Mouse (Mus musculus) G1E (cell line): ENCODE measurements around the gene Morc2a. TPM values are rescaled to one million over a fixed set of nuclear protein-coding genes. Genes with fewer than 3 reads are reported as not detected.

Experiments used
- ATAC-seq: 2 replicates; pipeline ENCODE4 v1.8.0; 2016; ENCODE audit warnings: mild to moderate bottlenecking; ENCODE audit not compliant: insufficient number of reproducible peaks, poor library complexity, low FRiP score, severe bottlenecking; ENCODE audit errors: extremely low read depth
- DNase-seq: peaks from one replicate; pipeline ENCODE4 v3.0.0; 2012; ENCODE audit warnings: low spot score
- H3K27me3 ChIP-seq: 2 replicates; pipeline ENCODE4 v1.6.1; 2012; ENCODE audit warnings: mild to moderate bottlenecking, low read length, inconsistent platforms; ENCODE audit not compliant: insufficient read depth
- H3K36me3 ChIP-seq: replicated peaks from 2 replicates; pipeline ENCODE3; 2012; ENCODE audit warnings: mild to moderate bottlenecking, inconsistent platforms
- H3K4me1 ChIP-seq: 2 replicates; pipeline ENCODE4 v1.6.1; 2012; ENCODE audit warnings: low read depth, low read length, inconsistent platforms, mixed read lengths; ENCODE audit not compliant: insufficient read depth
- H3K4me3 ChIP-seq: 2 replicates; pipeline ENCODE4 v1.5.1; 2012; ENCODE audit warnings: low read depth, mild to moderate bottlenecking, inconsistent platforms, low read length, moderate library complexity, mixed read lengths
- H3K9me3 ChIP-seq: replicated peaks from 2 replicates; pipeline ENCODE4 v1.6.1; 2012; ENCODE audit warnings: inconsistent platforms
- CTCF ChIP-seq: IDR thresholded peaks from 2 replicates; pipeline ENCODE4 v1.5.1; 2012; ENCODE audit warnings: low read depth, low read length, inconsistent platforms, mixed read lengths
- GATA1 ChIP-seq: IDR thresholded peaks from 2 replicates; pipeline ENCODE4 v1.6.1; 2012; ENCODE audit warnings: borderline replicate concordance, low read length, inconsistent platforms, mixed read lengths
- GATA2 ChIP-seq: IDR thresholded peaks from 2 replicates; pipeline ENCODE4 v1.6.1; 2012; ENCODE audit warnings: low read depth, low read length, inconsistent platforms, borderline replicate concordance
- POLR2AphosphoS5 ChIP-seq: IDR thresholded peaks from 2 replicates; pipeline ENCODE4 v1.6.1; 2012; ENCODE audit warnings: low read depth, low read length, inconsistent platforms; ENCODE audit not compliant: insufficient replicate concordance
- TAL1 ChIP-seq: conservative IDR thresholded peaks from 2 replicates; pipeline ENCODE4 v1.6.1; 2012; ENCODE audit warnings: low read depth, low read length, inconsistent platforms, mixed read lengths
- polyA plus RNA-seq: library from polyadenylated mRNA; stranded (reverse); fragments of >175 nt; gene quantifications from 2 replicates; pipeline ENCODE4 v1.2.3, GENCODE M21; 2012
- total RNA-seq, 2 experiments: library from RNA; stranded (forward) in 1 of 2; stranded (reverse) in 1 of 2; fragments of 200-1000 nt in 1 of 2; fragments of >200 nt in 1 of 2; fragmentation: Nextera tagmentation in 1 of 2; gene quantifications; 2 replicates each; pipeline ENCODE4 v1.2.3; 2014 to 2017

Morc2a gene
- total and polyA plus RNA-seq, 3 experiments: 3.1 to 18.5 (median 13.8) TPM

DNA sequence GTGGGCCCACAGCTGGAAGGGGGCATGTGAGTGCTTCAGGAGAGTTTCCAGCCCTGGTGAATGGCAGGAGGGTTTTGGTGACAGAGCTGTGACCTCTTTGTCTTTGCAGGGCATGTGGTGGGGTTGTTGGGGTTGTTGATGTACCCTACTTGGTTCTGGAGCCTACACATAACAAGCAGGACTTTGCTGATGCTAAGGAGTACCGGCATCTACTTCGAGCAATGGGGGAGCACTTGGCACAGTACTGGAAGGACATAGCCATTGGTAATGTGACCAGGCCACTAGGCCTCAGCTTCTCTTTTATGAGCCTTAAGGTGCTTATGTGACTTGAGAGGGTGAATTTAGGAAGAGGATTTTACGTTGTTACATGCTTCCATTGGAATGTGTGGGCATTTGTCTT, 30.8 kb downstream of the Morc2a start:
- Histone ChIP-seq H3K4me3 (no peak overlapping the region), H3K36me3 (peaks cover 62% of the 10 kb centered on the region), H3K4me1 (no peaks in the 10 kb centered on the region), H3K9me3 (no peaks in the 10 kb centered on the region), H3K27me3 (no peaks in the 10 kb centered on the region)
- DNase-seq (no peak), ATAC-seq (no peak)
- TF ChIP-seq GATA1 (no peak), CTCF (no peak), TAL1 (no peak)

DNA sequence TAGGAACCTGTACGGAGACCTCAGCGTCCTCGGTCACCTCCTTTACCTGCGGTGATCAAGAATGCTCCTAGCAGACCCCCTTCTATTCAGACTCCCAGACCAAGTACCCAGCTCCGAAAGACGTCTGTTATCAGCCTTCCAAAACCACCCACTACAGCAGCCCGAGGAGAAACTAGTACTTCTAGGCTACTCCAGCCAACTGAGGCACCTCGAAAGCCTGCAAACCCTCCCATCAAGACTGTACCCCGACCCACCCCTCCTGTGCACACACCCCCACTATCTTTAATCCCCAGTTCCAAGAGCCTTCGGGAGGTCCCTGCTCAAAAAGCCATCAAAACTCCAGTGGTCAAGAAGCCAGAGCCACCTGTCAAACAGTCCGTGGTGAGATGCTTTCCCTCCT, 34.7 kb downstream of the Morc2a start:
- Histone ChIP-seq H3K9me3 (no peaks in the 10 kb centered on the region), H3K4me3 (no peak overlapping the region), H3K4me1 (no peaks in the 10 kb centered on the region), H3K27me3 (no peaks in the 10 kb centered on the region), H3K36me3 (peaks cover 63% of the 10 kb centered on the region)
- ATAC-seq (no peak), DNase-seq (no peak)
- TF ChIP-seq GATA2 (no peak), POLR2AphosphoS5 (no peak), GATA1 (no peak), CTCF (no peak), TAL1 (no peak)

- no peaks in the 10 kb centered on the region for H3K4me1 ChIP-seq
- peaks cover 67% of the 10 kb centered on the region for H3K36me3 ChIP-seq
- no peaks in the 10 kb centered on the region for H3K27me3 ChIP-seq
- ATAC-seq (no peak), DNase-seq (no peak)
- H3K4me3 ChIP-seq: no peak overlapping the region
- H3K9me3 ChIP-seq: no peaks in the 10 kb centered on the region
- TF ChIP-seq TAL1 (no peak), POLR2AphosphoS5 (no peak), GATA1 (no peak)
These were observed 35.2 kb downstream of the Morc2a start for GRCm38 (mm10) chr11:3684232-3684631.

DNA sequence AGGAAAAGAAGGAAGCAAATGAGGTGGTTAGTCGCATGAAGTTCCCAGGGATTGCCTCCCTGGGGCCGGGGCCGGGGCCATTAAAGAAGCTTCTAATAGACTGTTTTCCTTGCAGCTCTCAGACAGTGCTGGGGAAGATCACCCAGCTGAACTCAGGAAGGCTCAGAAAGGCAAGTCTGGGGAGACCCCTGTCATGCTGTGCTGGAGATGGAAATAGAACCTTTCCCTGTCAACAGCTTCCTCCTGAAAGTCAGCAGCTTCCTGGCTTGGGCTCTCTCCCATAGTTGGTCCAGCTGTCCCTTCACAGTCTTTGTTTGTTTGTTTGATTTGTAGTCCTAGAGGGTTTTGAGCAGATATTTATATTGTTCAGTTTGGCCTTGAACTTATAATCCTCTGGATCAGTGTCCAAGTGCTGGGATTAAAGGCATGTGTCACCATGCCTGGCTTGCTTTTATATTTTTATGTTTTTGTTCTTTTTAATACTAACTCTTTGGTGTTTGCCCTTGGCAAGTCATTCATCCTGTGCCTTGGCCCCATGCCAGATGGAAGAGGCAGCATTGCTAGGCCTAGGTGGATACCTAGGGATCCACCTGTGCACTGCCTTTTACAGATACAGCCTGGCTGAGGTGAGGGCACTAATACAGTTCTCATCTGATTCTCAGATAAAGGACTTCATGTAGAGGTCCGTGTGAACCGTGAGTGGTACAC, 35.9 kb downstream of the Morc2a start:
- no peaks in the 10 kb centered on the region for H3K4me1 ChIP-seq
- no peak for DNase-seq
- TF ChIP-seq GATA1 (no peak), TAL1 (no peak), POLR2AphosphoS5 (no peak)
- peaks cover 70% of the 10 kb centered on the region for H3K36me3 ChIP-seq
- H3K9me3 ChIP-seq: no peaks in the 10 kb centered on the region
- no peak for ATAC-seq
- H3K27me3 ChIP-seq: no peaks in the 10 kb centered on the region
- no peak overlapping the region for H3K4me3 ChIP-seq

DNA sequence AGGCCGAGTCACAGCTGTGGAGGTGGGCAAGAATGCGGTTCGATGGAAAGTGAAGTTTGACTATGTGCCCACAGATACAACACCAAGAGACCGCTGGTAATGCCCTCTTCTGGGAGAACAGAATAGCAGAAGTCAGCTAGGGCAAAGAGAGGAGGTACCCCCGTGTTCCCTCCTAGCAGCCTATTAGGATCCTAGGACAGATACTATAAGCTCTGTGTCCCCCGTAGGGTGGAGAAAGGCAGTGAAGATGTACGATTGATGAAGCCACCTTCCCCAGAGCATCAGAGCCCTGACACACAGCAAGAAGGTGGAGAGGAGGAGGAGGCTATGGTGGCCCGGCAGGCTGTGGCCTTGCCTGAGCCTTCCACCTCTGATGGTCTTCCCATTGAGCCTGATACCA, 36.4 kb downstream of the Morc2a start:
- DNase-seq (no peak), ATAC-seq (no peak)
- H3K36me3 ChIP-seq: peaks cover 67% of the 10 kb centered on the region
- H3K4me1 ChIP-seq: no peaks in the 10 kb centered on the region
- no peaks in the 10 kb centered on the region for H3K9me3 ChIP-seq
- no peak for TF ChIP-seq TAL1
- TF ChIP-seq GATA1: no peak
- TF ChIP-seq CTCF: no peak
- TF ChIP-seq POLR2AphosphoS5: no peak
- TF ChIP-seq GATA2: no peak
- H3K27me3 ChIP-seq: no peaks in the 10 kb centered on the region
- no peak overlapping the region for H3K4me3 ChIP-seq

DNA sequence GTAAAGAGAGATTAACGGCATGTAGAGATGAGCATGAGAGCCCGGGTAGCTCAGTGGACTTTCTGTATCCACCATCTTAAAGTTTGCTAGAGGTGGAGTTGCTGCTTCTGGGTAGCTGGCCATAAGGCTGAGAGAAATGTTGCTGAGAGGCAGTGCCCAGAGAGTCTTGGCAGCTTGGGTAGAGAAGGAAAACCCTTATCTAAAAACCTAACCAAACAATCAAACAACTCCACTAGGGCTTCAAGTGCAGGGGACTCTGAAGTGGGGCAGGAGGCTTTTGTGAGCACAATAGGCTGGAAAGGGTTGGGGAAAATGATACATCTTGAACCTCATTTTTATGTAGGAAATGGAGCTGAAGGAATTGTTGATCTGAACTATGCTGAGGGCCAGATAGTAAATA, 37.3 kb downstream of the Morc2a start:
- no peak for DNase-seq
- H3K27me3 ChIP-seq: no peaks in the 10 kb centered on the region
- ATAC-seq: no peak
- no peak for TF ChIP-seq GATA2
- TF ChIP-seq POLR2AphosphoS5: no peak
- TF ChIP-seq CTCF: no peak
- TF ChIP-seq GATA1: no peak
- H3K9me3 ChIP-seq: no peaks in the 10 kb centered on the region
- H3K4me1 ChIP-seq: no peaks in the 10 kb centered on the region
- H3K4me3 ChIP-seq: no peak overlapping the region
- H3K36me3 ChIP-seq: peaks cover 61% of the 10 kb centered on the region

- no peak for ATAC-seq
These were observed 37.9 kb downstream of the Morc2a start for GRCm38 (mm10) chr11:3686885-3687284.

More at GRCm38 (mm10) chr11:3686885-3687284, 37.9 kb downstream of the Morc2a start:
- no peak overlapping the region for H3K4me3 ChIP-seq
- no peaks in the 10 kb centered on the region for H3K9me3 ChIP-seq
- no peaks in the 10 kb centered on the region for H3K27me3 ChIP-seq
- peaks cover 59% of the 10 kb centered on the region for H3K36me3 ChIP-seq
- no peak for TF ChIP-seq TAL1
- no peak for TF ChIP-seq GATA1
- no peak for TF ChIP-seq GATA2
- TF ChIP-seq POLR2AphosphoS5: no peak
- TF ChIP-seq CTCF: no peak
- no peaks in the 10 kb centered on the region for H3K4me1 ChIP-seq
- no peak for DNase-seq
